Mouse (Mus musculus): ENCODE results near the gene Prkca. TPM values are rescaled to one million over a fixed set of nuclear protein-coding genes. Genes with fewer than 3 reads are reported as not detected.

Gene Prkca
- polyA plus RNA-seq, 1 experiment from 2014 or later, result 7.8 TPM

DNA sequence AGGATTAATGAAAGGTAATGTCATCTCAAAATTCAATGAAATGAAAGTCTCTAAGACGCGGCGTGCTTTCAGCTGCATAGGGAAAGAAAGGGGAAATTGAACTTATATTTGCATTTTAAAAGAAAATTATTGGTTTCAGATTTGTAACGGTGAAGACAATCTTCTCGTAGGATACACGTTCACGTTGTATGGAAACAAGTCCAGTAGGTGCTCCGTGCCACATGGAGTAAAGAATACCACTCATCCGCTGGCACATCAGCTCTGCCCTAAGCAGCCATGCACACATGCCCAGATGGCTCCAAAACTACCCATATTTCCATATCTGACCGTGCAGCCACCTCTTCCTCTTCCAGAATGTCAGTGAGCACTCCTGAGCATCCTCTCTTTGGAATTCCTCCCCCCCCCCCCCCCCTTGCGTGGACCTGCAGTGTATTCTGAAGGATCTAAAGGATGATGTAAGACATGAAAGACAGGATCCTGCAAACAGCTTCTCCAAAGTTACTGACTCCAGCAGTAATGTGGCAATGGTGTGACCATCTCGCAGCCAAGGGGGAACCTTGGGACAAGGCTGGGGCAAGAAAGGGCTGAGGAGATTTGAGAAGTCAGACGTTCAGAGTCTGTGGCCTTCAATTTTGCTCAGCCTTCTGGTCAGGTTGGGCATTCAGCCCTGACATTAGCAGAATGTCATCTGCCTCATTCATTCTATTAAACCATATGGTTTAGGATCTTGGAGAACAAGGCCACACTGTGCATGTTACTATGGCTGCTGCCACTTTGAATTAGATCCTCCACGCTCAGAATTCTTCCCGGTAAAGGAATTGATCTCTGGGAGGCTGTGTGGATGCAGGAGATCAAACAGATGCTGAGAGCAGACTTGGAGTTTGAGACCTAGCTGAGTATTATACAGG lies 142.8 kb downstream of the Prkca start:
- 91% methylated on average over 15 of the region's 15 CpGs for WGBS
- H3K9me3 ChIP-seq, result no peaks in the 10 kb centered on the region
- H3K4me3 ChIP-seq (replicated peaks), result no peak overlapping the region
- H3K9ac ChIP-seq (replicated peaks), result no peak overlapping the region
- 0 out of 2 replicates have a peak, but pooled peaks cover 3% of the 10 kb centered on the region for H3K4me1 ChIP-seq (replicated peaks)
- no peaks in the 10 kb centered on the region for H3K27me3 ChIP-seq
- H3K27ac ChIP-seq, result no peak overlapping the region
- H3K4me2 ChIP-seq, result no peak overlapping the region
- no peaks in the 10 kb centered on the region for H3K36me3 ChIP-seq
- ATAC-seq (ENCODE audit: insufficient number of reproducible peaks, insufficient read depth, low FRiP score, low TSS enrichment, low read depth), result no peak

DNA sequence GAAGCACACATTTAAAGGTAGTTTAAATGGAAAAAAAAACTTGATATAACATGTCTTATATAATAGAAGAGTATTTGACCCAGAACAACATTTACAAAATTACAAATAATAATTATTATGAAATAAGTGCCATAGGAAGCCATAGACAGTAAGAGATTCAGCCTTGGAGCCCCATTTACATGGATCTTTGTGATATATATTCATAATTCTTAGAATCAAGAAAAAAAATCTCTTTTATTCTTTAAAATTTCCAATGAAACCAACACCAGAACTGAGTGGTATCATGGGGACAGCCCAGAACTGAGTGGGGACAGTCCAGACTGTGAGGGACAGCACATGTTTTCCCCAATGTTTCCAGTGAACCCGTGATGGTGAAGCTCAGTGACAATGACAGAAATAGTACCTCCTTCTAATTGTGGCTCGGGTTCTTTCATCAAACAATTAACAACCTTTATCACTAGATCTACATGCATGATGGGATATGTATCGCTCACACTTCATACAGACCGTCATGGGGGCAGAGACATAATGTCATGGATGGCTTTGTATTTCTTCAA lies 144.2 kb downstream of the Prkca start:
- Histone ChIP-seq H3K4me1 (replicated peaks) (0 out of 2 replicates have a peak, but pooled peaks cover 3% of the 10 kb centered on the region), H3K27ac (no peak overlapping the region), H3K4me2 (no peak overlapping the region), H3K36me3 (no peaks in the 10 kb centered on the region), H3K9ac (replicated peaks) (no peak overlapping the region), H3K4me3 (replicated peaks) (no peak overlapping the region), H3K27me3 (no peaks in the 10 kb centered on the region), H3K9me3 (no peaks in the 10 kb centered on the region)
- WGBS, result 85% methylated on average over 4 of the region's 4 CpGs
- no peak for ATAC-seq (ENCODE audit: insufficient number of reproducible peaks, insufficient read depth, low FRiP score, low TSS enrichment, low read depth)

DNA sequence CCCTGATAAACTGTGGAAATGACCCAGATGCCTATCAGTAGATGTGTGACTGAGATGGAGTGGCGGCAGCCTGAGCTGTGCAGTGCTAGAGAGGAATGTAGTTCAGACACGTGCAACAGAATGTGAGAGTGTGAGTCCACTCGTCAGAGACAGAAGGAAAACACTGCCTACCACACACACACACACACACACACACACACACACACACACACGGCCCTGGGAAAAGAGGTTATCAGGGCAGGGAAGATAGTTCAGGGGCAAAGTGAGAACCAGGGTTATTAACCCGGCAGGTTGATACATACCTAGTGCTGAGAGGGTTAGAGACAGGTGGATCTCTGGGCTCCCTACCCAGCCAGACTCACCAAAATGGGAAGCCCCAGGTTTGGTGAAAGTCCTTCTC lies 145.1 kb downstream of the Prkca start:
- Histone ChIP-seq H3K9me3 (no peaks in the 10 kb centered on the region), H3K4me2 (no peak overlapping the region), H3K36me3 (no peaks in the 10 kb centered on the region), H3K4me3 (replicated peaks) (no peak overlapping the region), H3K9ac (replicated peaks) (no peak overlapping the region), H3K27me3 (no peaks in the 10 kb centered on the region), H3K4me1 (replicated peaks) (0 out of 2 replicates have a peak, but pooled peaks cover 3% of the 10 kb centered on the region), H3K27ac (no peak overlapping the region)
- peak; percentile 26; the same call in 1 of the 2 replicates for ATAC-seq (ENCODE audit: insufficient number of reproducible peaks, insufficient read depth, low FRiP score, low TSS enrichment, low read depth)
- 76% methylated on average over 5 of the region's 5 CpGs for WGBS

DNA sequence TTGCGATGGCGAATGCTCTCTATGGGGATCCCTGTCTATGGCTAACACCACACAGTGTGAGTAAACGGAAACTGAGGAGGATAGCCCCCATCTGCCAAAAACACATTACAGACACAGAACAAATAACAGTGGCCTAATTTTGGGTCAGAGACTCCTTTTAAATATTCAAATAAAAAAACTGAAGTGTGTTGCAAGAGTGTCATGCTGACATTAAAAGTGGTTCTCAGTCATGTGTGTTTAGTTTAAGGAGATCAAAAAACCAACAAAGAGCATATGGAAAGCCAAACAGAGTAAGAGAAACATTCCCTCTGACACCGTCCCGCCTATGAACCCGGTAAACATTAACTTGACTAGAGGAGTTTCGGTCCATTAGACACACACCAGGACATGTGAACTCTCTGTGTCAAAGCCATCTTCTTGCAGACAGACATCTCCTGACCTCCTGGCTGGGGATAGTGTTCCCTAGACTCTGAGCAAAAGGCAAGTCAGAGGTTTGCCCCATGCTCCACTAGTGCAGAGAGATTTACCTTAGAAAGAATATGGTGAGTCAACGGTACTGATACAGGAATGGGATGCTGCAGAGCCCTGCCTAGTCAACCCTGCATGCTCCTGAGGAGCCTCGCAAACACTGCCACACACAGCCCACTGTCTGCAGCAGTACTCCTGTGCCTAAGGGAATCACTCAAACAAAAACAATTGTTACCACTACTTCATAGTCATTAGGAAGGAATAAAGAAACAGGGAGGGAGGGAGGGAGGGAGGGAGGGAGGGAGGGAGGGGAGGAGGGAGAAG lies 146.1 kb downstream of the Prkca start:
- 74% methylated on average over 9 of the region's 9 CpGs for WGBS
- Histone ChIP-seq H3K4me1 (replicated peaks) (0 out of 2 replicates have a peak, but pooled peaks cover 3% of the 10 kb centered on the region), H3K4me3 (replicated peaks) (no peak overlapping the region), H3K4me2 (no peak overlapping the region), H3K27ac (no peak overlapping the region), H3K9ac (replicated peaks) (no peak overlapping the region), H3K36me3 (no peaks in the 10 kb centered on the region), H3K9me3 (no peaks in the 10 kb centered on the region), H3K27me3 (no peaks in the 10 kb centered on the region)
- ATAC-seq (ENCODE audit: insufficient number of reproducible peaks, insufficient read depth, low FRiP score, low TSS enrichment, low read depth), result no peak

DNA sequence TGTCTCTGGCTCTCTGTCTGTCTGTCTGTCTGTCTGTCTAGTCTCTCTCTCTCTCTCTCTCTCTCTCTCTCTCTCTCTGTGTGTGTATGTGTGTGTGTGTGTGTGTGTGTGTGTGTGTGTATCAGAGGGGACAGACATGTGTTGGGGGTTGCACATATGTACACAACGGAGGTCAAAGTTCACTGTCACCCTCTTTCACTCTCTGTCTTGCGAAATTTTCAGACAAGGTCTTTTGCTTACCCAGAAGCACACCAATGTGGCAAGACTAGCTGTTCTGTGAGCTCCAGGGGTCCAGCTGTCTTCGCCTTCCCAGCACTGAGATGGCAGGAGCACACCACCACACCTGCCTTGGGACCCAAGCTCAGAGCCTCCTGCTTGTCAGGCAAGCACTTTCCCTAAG lies 146.9 kb downstream of the Prkca start:
- no peaks in the 10 kb centered on the region for H3K9me3 ChIP-seq
- no peak overlapping the region for H3K4me2 ChIP-seq
- no peaks in the 10 kb centered on the region for H3K27me3 ChIP-seq
- no peak for ATAC-seq (ENCODE audit: insufficient number of reproducible peaks, insufficient read depth, low FRiP score, low TSS enrichment, low read depth)
- H3K27ac ChIP-seq, result no peak overlapping the region
- H3K4me3 ChIP-seq (replicated peaks), result no peak overlapping the region
- H3K4me1 ChIP-seq (replicated peaks), result 0 out of 2 replicates have a peak, but pooled peaks cover 3% of the 10 kb centered on the region
- 89% methylated on average over 3 of the region's 3 CpGs for WGBS
- H3K9ac ChIP-seq (replicated peaks), result no peak overlapping the region
- H3K36me3 ChIP-seq, result no peaks in the 10 kb centered on the region

DNA sequence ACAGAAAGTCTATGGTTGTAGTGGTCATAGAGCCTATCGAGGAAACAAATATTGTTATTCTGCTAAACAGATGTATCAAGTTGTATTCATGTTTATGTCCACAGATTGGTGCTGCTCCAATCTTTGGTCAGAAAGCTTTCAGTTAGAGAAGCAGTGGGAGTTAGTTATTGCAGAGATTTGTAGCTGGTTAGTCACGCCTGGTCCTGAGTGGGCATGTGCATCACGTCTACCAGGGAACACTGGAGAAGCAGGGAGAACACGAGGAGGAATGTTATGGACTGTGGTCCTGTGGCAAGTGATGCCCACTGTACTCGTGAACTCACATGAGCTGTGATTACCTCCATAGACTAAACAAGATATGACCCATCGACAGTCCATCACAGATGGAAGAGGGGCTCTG lies 153.4 kb downstream of the Prkca start:
- no peak overlapping the region for H3K9ac ChIP-seq (replicated peaks)
- no peaks in the 10 kb centered on the region for H3K4me1 ChIP-seq (replicated peaks)
- H3K4me2 ChIP-seq, result no peak overlapping the region
- no peaks in the 10 kb centered on the region for H3K27me3 ChIP-seq
- no peak overlapping the region for H3K27ac ChIP-seq
- H3K9me3 ChIP-seq, result no peaks in the 10 kb centered on the region
- no peak for ATAC-seq (ENCODE audit: insufficient number of reproducible peaks, insufficient read depth, low FRiP score, low TSS enrichment, low read depth)
- no peaks in the 10 kb centered on the region for H3K36me3 ChIP-seq
- 84% methylated on average over 6 of the region's 6 CpGs for WGBS
- H3K4me3 ChIP-seq (replicated peaks), result no peak overlapping the region

DNA sequence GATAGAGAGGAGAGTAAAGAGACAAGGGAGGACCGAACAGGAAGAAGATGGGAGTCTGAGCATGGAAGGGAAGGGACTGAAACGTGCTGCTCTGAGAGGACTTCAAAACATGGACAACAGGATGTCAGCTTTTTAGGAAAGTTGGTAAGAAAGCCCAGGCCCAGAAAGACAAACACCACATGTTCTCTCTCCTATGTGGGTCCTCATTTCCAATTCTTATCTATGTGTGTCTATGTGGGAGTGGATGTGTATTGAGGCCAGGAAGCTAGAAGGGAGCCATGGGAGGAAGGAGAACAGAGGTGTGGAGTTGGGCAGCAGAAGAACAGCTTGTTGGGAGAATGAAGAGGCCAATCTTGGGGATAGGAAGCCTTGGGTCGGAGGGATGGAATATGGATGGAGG lies 154.4 kb downstream of the Prkca start:
- Histone ChIP-seq H3K9me3 (no peaks in the 10 kb centered on the region), H3K4me3 (replicated peaks) (no peak overlapping the region), H3K4me1 (replicated peaks) (no peaks in the 10 kb centered on the region), H3K27me3 (no peaks in the 10 kb centered on the region), H3K27ac (no peak overlapping the region), H3K4me2 (no peak overlapping the region), H3K9ac (replicated peaks) (no peak overlapping the region), H3K36me3 (no peaks in the 10 kb centered on the region)
- no peak for ATAC-seq (ENCODE audit: insufficient number of reproducible peaks, insufficient read depth, low FRiP score, low TSS enrichment, low read depth)
- 82% methylated on average over 3 of the region's 3 CpGs for WGBS

DNA sequence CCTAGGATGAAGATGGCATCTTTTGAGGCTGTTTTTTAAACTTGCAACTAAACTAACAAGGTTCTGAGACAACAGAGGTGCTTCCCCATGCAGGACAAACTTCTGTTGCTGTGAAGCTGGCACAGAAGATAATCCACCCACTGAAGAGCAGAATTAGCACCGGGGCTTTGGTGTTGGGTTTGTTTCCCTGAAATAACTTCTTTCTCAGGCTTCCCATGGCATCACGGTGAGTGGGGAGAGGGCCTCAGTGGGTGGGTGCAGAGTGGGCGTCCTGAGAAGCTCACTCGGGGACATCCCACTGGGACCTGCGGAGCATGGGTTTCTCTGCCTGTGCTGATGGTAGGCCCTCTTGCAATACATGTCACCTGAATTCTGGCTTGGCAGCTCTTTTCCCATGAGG lies 161.3 kb downstream of the Prkca start:
- no peak for ATAC-seq (ENCODE audit: insufficient number of reproducible peaks, insufficient read depth, low FRiP score, low TSS enrichment, low read depth)
- no peaks in the 10 kb centered on the region for H3K9me3 ChIP-seq
- H3K4me2 ChIP-seq, result no peak overlapping the region
- H3K4me1 ChIP-seq (replicated peaks), result no peaks in the 10 kb centered on the region
- 85% methylated on average over 5 of the region's 5 CpGs for WGBS
- H3K4me3 ChIP-seq (replicated peaks), result no peak overlapping the region
- H3K36me3 ChIP-seq, result no peaks in the 10 kb centered on the region
- no peaks in the 10 kb centered on the region for H3K27me3 ChIP-seq
- no peak overlapping the region for H3K9ac ChIP-seq (replicated peaks)
- H3K27ac ChIP-seq, result no peak overlapping the region

DNA sequence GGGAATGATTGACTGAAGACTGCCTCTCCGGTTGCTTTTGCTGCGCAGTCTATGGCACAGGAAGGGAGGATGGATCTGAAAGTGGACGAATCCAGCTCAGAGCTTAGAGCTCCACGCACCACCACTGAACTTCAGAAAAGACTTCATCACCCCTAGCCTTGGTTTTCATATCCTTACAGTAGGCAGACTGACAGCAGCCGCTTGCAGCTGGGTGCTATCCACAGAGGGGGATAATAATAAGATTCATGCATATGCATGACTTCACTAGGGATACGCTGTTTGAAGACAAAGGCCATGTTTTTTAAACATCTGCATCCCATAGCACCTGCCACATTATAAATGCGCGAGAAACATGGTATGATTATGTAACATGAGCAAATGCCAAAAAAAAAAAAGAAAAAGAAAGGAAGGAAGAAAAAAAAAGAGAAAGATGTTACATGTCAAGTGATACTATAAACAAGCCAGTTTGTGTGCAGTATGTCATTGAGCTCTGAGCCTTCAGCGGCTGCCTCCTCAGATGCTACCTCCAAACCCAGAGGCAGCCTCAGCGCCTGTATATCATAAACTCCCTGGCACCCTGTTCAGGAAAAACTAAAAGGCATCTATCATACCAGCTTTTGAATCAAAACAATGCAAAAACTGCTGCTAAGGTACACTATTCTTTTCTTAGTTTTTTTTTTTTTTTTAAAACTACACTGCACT lies 162.6 kb downstream of the Prkca start:
- Histone ChIP-seq H3K9ac (replicated peaks) (no peak overlapping the region), H3K9me3 (no peaks in the 10 kb centered on the region), H3K4me3 (replicated peaks) (no peak overlapping the region), H3K4me1 (replicated peaks) (no peaks in the 10 kb centered on the region), H3K4me2 (no peak overlapping the region), H3K36me3 (no peaks in the 10 kb centered on the region), H3K27me3 (no peaks in the 10 kb centered on the region), H3K27ac (no peak overlapping the region)
- ATAC-seq (ENCODE audit: insufficient number of reproducible peaks, insufficient read depth, low FRiP score, low TSS enrichment, low read depth), result no peak
- 84% methylated on average over 10 of the region's 10 CpGs for WGBS

DNA sequence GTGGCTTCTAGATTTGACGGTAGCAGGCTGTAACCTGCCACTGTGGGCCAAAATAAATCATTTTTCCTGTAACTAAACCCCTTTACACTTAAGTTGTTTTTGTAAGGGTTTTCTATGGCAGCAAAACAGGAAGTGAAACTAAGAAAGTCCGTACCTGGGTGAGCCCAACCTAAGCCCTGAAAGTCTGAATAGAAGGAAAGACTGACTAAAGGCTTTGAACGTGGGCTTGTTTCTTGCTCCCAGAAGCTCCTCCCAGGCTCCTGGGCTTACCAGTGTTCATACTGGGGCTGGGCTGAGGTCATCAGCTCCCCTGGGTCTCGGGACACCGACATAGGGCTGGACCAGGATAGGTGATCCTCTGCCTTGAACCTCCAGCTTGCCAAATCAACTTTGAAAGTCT lies 164.9 kb downstream of the Prkca start:
- no peaks in the 10 kb centered on the region for H3K27me3 ChIP-seq
- WGBS, result 78% methylated on average over 5 of the region's 5 CpGs
- H3K9me3 ChIP-seq, result no peaks in the 10 kb centered on the region
- no peak overlapping the region for H3K27ac ChIP-seq
- no peaks in the 10 kb centered on the region for H3K4me1 ChIP-seq (replicated peaks)
- no peak overlapping the region for H3K4me3 ChIP-seq (replicated peaks)
- H3K4me2 ChIP-seq, result no peak overlapping the region
- no peaks in the 10 kb centered on the region for H3K36me3 ChIP-seq
- no peak for ATAC-seq (ENCODE audit: insufficient number of reproducible peaks, insufficient read depth, low FRiP score, low TSS enrichment, low read depth)
- no peak overlapping the region for H3K9ac ChIP-seq (replicated peaks)

DNA sequence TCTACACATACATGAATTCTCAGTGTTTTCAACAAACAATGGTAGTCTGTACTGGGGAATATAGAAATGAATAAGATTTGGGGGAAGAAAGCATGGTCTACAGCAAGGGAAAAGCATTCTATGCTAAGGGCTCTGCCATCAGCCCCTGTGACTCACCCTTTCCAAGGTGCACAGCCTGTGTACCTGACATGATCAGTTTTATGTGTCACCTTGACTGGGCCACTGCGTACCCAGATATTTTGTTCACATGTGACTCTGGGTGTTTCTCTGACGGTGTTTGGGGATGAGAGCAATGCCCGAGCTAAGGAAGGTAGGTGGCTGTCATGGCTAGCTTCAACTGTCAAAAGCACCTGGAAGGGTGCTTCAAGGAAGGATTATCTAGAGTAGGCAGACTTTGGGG lies 165.5 kb downstream of the Prkca start:
- Histone ChIP-seq H3K36me3 (no peaks in the 10 kb centered on the region), H3K27ac (no peak overlapping the region), H3K4me1 (replicated peaks) (no peaks in the 10 kb centered on the region), H3K9me3 (no peaks in the 10 kb centered on the region), H3K4me2 (no peak overlapping the region), H3K9ac (replicated peaks) (no peak overlapping the region), H3K27me3 (no peaks in the 10 kb centered on the region), H3K4me3 (replicated peaks) (no peak overlapping the region)
- 91% methylated on average over 3 of the region's 3 CpGs for WGBS
- no peak for ATAC-seq (ENCODE audit: insufficient number of reproducible peaks, insufficient read depth, low FRiP score, low TSS enrichment, low read depth)

Measured in limb, embryonic 12.5 days (tissue).